Mouse (Mus musculus) B cell, adult (primary cell): Measurements from ENCODE around the gene Tes. TPM values are rescaled to one million over a fixed set of nuclear protein-coding genes. Genes with fewer than 3 reads are reported as not detected.

ENCODE experiments used
- total RNA-seq: library from RNA; stranded (reverse); gene quantifications from 4 replicates; pipeline ENCODE4 v1.2.4, GENCODE M21; 2023; ENCODE audit not compliant: inconsistent age

Gene Tes
- 45.3 to 54.0 TPM (median 52.2 TPM) in 4 replicates for total RNA-seq

GRCm38 (mm10) chr6:17064936-17065790, at the start of gene Tes:
Tes (plus strand) TSS chr6:17065149.

Other genes with a start within 250 kb of the Tes start
- gene Tfec, start 166.7 kb upstream of the Tes start, total RNA-seq = 0.30 to 0.45 TPM (median 0.45 TPM) in 3 of 4 replicates, not detected in the other
- 0.99 to 2.5 TPM (median 1.9 TPM) in 4 replicates for gene Cav2, start 216.0 kb downstream of the Tes start, total RNA-seq
- 1.4 to 1.9 TPM (median 1.5 TPM) in 3 of 4 replicates, not detected in the other for gene Cav1, start 241.2 kb downstream of the Tes start, total RNA-seq